Mouse (Mus musculus) forebrain, embryonic 14.5 days (tissue): ENCODE measurements around the gene Cacna2d2. TPM values are rescaled to one million over a fixed set of nuclear protein-coding genes. Genes with fewer than 3 reads are reported as not detected.

Source experiments
- ATAC-seq: fragments of 200-750 bp; cut with Nextera tagmentation; 2 replicates; pipeline ENCODE4 v1.8.0; 2017; ENCODE audit warnings: mild to moderate bottlenecking, moderate library complexity
- DNase-seq: peaks from one replicate; pipeline ENCODE4 v3.0.0-alpha.2; 2015; ENCODE audit warnings: low spot score
- H3K27ac ChIP-seq: fragments of 300-500 bp; sonication (generic); 2 replicates; pipeline ENCODE4 v1.5.1; 2014; ENCODE audit warnings: low read depth, mild to moderate bottlenecking, control low read depth, low read length, moderate library complexity
- H3K27me3 ChIP-seq: fragments of 300-500 bp; sonication (generic); replicated peaks from 2 replicates; pipeline ENCODE4 v1.6.1; 2014; ENCODE audit warnings: low read length, control low read depth, mixed read lengths; ENCODE audit not compliant: control insufficient read depth, insufficient read depth
- H3K36me3 ChIP-seq: fragments of 300-500 bp; sonication (generic); 2 replicates; pipeline ENCODE4 v1.6.1; 2014; ENCODE audit warnings: low read length, control low read depth; ENCODE audit not compliant: control insufficient read depth, insufficient read depth
- H3K4me1 ChIP-seq: fragments of 300-500 bp; sonication (generic); 2 replicates; pipeline ENCODE4 v1.6.1; 2014; ENCODE audit warnings: antibody characterized with exemption, low read length, control low read depth; ENCODE audit not compliant: control insufficient read depth, insufficient read depth
- H3K4me2 ChIP-seq: fragments of 300-500 bp; sonication (generic); 2 replicates; pipeline ENCODE4 v1.6.1; 2014; ENCODE audit warnings: mild to moderate bottlenecking, control low read depth, low read length
- H3K4me3 ChIP-seq: fragments of 300-500 bp; sonication (generic); 2 replicates; pipeline ENCODE4 v1.5.1; 2014; ENCODE audit warnings: low read depth, low read length, control low read depth
- H3K9ac ChIP-seq: fragments of 300-500 bp; sonication (generic); 2 replicates; pipeline ENCODE4 v1.6.1; 2014; ENCODE audit warnings: mild to moderate bottlenecking, low read length, control low read depth, moderate library complexity
- H3K9me3 ChIP-seq: fragments of 300-500 bp; sonication (generic); replicated peaks from 2 replicates; pipeline ENCODE4 v1.6.1; 2016; ENCODE audit warnings: low read length, control low read depth, mixed read lengths; ENCODE audit not compliant: control insufficient read depth
- WGBS: fragments of 180-500 bp; shearing (Covaris S2); extraction: QIAGEN DNeasy Blood & Tissue Kit; methylation state at CpG from one replicate; pipeline ENCODE4 v1.1.7; 2014; 5-methylcytosine and 5-hydroxymethylcytosine counted together
- polyA plus RNA-seq: library from polyadenylated mRNA; unstranded; fragments of >200 nt; fragmentation: Nextera tagmentation; extraction: Ambion mirVana; gene quantifications from 2 replicates; pipeline ENCODE4 v1.2.1, GENCODE M21; 2014

Gene Cacna2d2
- polyA plus RNA-seq, 1 experiment from 2014 or later, result 4.2 TPM

GRCm38 (mm10) chr9:107420898-107421297, 21.5 kb downstream of the Cacna2d2 start:
- WGBS, result 50% methylated on average over 5 of the region's 5 CpGs

DNA sequence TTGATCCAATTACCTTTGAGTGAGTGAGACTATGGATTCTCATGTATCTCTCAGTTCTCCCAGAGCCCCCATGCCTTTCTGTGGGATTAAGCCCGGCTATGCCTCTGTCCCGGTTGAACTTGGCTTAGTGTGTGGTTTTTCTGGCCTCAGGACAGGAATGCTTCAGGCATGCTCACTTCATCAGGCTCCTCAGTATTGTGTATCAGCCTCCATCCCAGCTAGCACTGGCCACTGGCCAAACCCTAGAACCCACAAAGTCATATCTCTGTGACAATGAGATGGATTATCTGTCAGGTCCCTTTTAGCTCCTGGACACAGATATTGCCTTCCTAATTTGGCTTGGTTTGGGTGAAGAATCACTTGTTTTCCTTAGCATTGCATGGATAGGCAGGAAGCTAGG, 23.5 kb downstream of the Cacna2d2 start:
- Histone ChIP-seq H3K4me3 (no peak overlapping the region), H3K9me3 (no peaks in the 10 kb centered on the region), H3K4me1 (peaks cover 29% of the 10 kb centered on the region), H3K9ac (no peak overlapping the region), H3K27me3 (no peaks in the 10 kb centered on the region), H3K27ac (no peak overlapping the region), H3K4me2 (no peak overlapping the region), H3K36me3 (no peaks in the 10 kb centered on the region)
- no peak for DNase-seq
- WGBS, result 57% methylated on average over 2 of the region's 2 CpGs
- no peak for ATAC-seq

More at GRCm38 (mm10) chr9:107420898-107421297, 21.5 kb downstream of the Cacna2d2 start:
- H3K4me1 ChIP-seq, result peaks cover 27% of the 10 kb centered on the region
- H3K4me3 ChIP-seq, result no peak overlapping the region
- H3K27me3 ChIP-seq, result no peaks in the 10 kb centered on the region
- H3K9me3 ChIP-seq, result no peaks in the 10 kb centered on the region
- no peaks in the 10 kb centered on the region for H3K36me3 ChIP-seq
- DNase-seq (no peak), ATAC-seq (no peak)
- H3K27ac ChIP-seq, result no peak overlapping the region
- H3K4me2 ChIP-seq, result no peak overlapping the region
- no peak overlapping the region for H3K9ac ChIP-seq

DNA sequence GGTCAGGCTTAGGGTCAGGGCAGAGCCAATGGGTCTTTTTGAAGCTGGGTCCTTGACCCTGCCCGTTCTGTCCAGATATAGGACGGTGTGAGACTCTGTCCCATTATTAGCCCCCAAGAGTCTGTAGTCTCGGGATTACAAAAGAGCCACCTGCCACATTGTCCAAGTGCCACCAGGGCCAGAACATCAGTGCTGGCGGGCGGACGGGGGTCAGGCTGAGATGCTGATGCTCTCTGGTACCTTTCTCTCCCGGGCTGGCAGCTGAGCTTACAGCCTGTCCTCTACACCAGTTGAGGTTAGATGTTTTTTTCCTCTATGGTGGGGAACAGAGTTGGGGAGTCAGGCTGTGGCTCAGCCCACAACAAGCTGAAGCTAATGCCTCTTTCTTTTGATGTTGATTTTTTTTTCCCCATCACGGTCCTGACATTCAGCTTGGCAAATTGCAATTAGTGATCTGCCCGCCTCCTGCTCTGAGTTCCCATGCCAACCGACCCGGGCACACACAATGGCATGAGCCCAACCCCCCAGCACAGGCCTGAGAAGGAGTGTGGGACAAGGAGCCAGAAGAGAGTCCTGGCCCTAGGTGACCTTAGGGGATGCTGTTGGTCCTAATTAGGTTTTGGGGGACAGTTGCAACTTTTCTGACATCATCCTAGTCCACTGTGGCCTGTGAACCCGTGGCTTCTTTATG, 25.2 kb downstream of the Cacna2d2 start:
- Histone ChIP-seq H3K4me1 (peaks cover 44% of the 10 kb centered on the region), H3K27ac (peak overlapping the region; percentile 55; the same call in 1 of the 2 replicates)

DNA sequence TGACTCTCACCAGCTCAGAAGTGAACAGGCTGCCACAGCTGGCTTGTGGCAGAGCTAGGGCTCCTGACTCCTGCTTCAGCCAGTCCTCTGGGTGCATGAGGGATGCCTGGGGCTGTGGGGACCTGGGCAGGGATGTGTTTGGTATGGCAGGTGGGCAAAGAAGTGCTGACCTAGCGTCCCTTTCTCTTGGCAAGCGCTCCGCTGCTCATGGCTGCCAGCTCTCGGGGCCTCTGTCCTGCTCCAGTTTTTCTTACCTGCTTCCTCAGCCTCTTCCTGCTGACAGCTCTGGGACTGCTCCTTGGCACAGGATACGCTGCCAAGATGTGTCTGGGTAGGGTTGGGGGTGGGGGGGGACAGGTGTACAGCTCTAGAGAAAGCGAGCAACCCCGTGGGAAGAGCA, 28.5 kb downstream of the Cacna2d2 start:
- 72% methylated on average over 7 of the region's 7 CpGs for WGBS
- Histone ChIP-seq H3K9me3 (no peaks in the 10 kb centered on the region), H3K4me2 (no peak overlapping the region), H3K27me3 (no peaks in the 10 kb centered on the region), H3K9ac (no peak overlapping the region), H3K36me3 (no peaks in the 10 kb centered on the region), H3K27ac (no peak overlapping the region), H3K4me3 (no peak overlapping the region), H3K4me1 (peaks cover 52% of the 10 kb centered on the region)
- ATAC-seq, result no peak
- no peak for DNase-seq

More for the DNA sequence above, 25.2 kb downstream of the Cacna2d2 start:
- no peak overlapping the region for H3K4me3 ChIP-seq
- H3K9me3 ChIP-seq, result no peaks in the 10 kb centered on the region
- 13% methylated on average over 12 of the region's 12 CpGs for WGBS
- ATAC-seq (no peak), DNase-seq (peak; percentile 62)
- H3K4me2 ChIP-seq, result peak overlapping the region; percentile 20; the same call in 1 of the 2 replicates
- no peaks in the 10 kb centered on the region for H3K27me3 ChIP-seq
- no peak overlapping the region for H3K9ac ChIP-seq
- H3K36me3 ChIP-seq, result no peaks in the 10 kb centered on the region

DNA sequence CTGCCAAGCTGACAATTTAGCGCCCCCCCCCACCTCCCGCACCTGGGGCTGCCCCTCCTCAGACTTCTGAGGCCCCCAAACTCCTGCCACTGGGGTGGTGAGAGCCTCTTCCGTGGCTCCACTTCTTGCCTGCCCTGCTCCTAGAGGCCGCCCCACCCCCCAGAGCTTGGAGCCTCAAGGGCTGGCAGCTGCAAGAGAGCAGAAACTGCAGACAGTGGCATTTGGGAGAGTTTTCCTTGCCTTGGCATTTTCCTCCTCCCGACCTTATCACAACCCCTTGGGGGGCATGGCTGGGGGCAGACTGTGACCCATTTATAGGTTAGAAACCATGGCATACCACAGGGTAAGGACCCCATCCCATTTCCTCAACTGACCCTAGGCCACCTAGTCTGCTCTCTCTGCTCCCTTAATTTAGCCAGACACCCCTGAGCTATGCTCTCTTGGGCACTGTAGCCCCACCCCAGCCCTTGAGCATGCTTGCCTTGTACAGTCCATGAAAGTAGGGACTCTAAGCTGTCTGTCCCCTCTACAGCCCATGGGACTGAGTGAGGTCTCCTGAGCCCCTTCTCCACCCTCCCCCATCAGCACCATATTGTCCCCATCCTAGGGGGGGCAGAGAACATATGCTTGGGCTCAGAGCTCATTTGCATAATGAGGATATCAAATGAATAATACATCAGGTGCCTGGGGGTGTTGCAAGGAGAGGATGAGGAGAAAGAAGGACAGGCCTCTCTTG, 29.2 kb downstream of the Cacna2d2 start:
- DNase-seq (no peak), ATAC-seq (peak; percentile 52)
- Histone ChIP-seq H3K4me3 (no peak overlapping the region), H3K27ac (no peak overlapping the region), H3K36me3 (no peaks in the 10 kb centered on the region), H3K27me3 (no peaks in the 10 kb centered on the region), H3K9ac (no peak overlapping the region), H3K9me3 (no peaks in the 10 kb centered on the region), H3K4me1 (peaks cover 52% of the 10 kb centered on the region), H3K4me2 (no peak overlapping the region)
- WGBS, result 53% methylated on average over 5 of the region's 5 CpGs

DNA sequence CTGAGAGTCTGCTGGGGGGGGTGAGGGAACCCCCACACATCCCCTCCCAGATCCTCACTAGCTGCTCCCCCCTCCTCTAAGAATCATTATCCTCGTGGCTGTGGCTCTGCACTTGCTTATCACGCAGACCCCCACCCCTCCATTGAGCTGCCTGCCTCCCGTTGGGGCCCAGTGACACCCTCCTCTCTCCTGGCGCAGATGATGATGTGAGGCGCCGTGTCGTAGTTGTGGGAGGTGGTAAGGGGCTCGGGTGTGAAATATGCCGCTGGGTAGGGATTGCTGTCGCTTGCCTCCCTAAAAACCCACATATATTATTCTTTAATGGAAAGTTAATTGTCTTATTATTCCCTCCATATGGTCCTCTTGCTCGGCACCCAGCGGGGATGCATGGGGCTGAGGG, 31.0 kb downstream of the Cacna2d2 start:
- ATAC-seq, result peak; percentile 30; the same call in 1 of the 2 replicates
- Histone ChIP-seq H3K27ac (0 out of 2 replicates have a peak overlapping the region, but pooled peaks have one; percentile 14), H3K9me3 (no peaks in the 10 kb centered on the region), H3K9ac (no peak overlapping the region), H3K4me2 (no peak overlapping the region), H3K36me3 (no peaks in the 10 kb centered on the region), H3K4me1 (peaks cover 51% of the 10 kb centered on the region), H3K4me3 (no peak overlapping the region), H3K27me3 (no peaks in the 10 kb centered on the region)
- DNase-seq, result no peak
- WGBS, result 55% methylated on average over 12 of the region's 12 CpGs

DNA sequence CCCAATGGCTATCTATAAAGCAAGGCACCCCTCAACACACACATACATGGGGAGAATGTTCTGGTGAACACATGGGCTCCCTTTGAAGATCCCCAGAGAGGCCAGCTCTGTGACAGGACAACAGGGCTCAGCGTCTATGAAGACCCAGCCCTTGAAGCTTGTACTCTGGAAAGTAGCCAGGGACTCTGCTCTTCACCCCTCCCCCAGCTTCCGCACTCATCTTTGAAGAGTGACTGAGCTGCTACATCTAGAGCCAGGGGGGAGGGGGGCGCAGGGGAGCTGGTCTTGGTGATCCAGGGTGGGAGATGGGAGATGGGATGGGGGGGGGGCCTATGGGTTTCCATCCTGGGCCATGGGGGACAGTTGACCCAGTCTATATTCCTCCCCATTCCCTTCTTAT, 33.1 kb downstream of the Cacna2d2 start:
- Histone ChIP-seq H3K27ac (no peak overlapping the region), H3K4me1 (peaks cover 54% of the 10 kb centered on the region), H3K9me3 (no peaks in the 10 kb centered on the region), H3K4me2 (no peak overlapping the region), H3K27me3 (no peaks in the 10 kb centered on the region), H3K4me3 (no peak overlapping the region), H3K36me3 (no peaks in the 10 kb centered on the region), H3K9ac (no peak overlapping the region)
- ATAC-seq (no peak), DNase-seq (no peak)
- 67% methylated on average over 2 of the region's 3 CpGs for WGBS

DNA sequence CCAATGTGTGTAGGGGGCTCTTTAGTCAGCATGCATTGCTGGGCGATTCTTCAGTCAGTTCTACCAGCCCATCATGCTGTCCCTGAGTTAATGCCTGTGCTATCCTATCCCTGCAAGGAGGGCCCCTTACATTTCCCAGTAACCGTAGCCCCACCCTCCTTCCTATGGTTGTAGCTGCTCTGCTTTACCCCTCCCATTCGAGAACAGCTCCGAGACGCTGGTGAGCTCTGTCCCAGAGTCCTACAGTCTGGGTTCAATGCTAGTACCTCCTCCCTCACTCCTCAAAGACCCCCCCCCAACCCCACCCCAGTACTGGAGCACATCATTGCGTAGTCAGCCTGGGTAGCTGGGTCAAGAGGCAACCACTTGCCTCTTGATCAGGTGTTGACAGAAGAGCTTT, 35.4 kb downstream of the Cacna2d2 start:
- ATAC-seq (peak; percentile 27), DNase-seq (no peak)
- WGBS, result 31% methylated on average over 6 of the region's 6 CpGs
- peak overlapping the region; percentile 25; the same call in 1 of the 2 replicates for H3K9ac ChIP-seq
- H3K4me3 ChIP-seq, result no peak overlapping the region
- no peaks in the 10 kb centered on the region for H3K27me3 ChIP-seq
- no peak overlapping the region for H3K4me2 ChIP-seq
- H3K36me3 ChIP-seq, result no peaks in the 10 kb centered on the region
- peaks cover 34% of the 10 kb centered on the region for H3K4me1 ChIP-seq
- H3K27ac ChIP-seq, result peak overlapping the region; percentile 66
- H3K9me3 ChIP-seq, result no peaks in the 10 kb centered on the region

DNA sequence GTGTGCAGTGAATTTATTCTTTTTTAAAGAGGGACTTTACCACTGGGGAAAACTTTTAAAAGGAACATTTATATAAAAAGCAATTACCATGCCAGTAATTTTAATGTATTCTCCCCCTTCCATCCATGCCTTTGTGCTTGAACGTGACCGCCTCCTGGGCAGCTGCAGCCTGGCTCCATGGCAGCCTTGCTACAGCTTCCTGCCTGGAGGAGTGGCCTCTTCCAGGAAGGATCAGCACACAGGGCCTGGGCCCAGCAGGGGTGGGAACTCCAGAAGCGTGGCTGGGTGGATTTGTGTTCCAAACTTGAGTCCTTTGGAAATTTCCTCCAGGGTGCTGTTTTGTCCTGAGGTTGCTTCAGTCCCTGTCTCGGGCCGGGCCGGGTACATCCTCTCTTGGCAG, 35.9 kb downstream of the Cacna2d2 start:
- Histone ChIP-seq H3K4me3 (no peak overlapping the region), H3K27ac (peak overlapping the region; percentile 81), H3K36me3 (no peaks in the 10 kb centered on the region), H3K4me1 (peaks cover 30% of the 10 kb centered on the region), H3K27me3 (no peaks in the 10 kb centered on the region), H3K9ac (no peak overlapping the region), H3K4me2 (no peak overlapping the region), H3K9me3 (no peaks in the 10 kb centered on the region)
- ATAC-seq (peak; percentile 68), DNase-seq (no peak)
- 27% methylated on average over 6 of the region's 6 CpGs for WGBS
